Mouse (Mus musculus) heart, adult 9 months (tissue): ENCODE data around the gene Atp5h.
"Not testable (repeated sequence)": the region's sequence is repeated elsewhere in the genome, so short reads cannot be mapped to it uniquely, and the experiment has no call there.

ENCODE experiments used
- DNase-seq, 2 experiments: peaks; one replicate each; pipeline ENCODE4 v3.0.0; 2022; ENCODE audit warnings: low spot score in 2 of 2

Gene Atp5h

GRCm38 (mm10) chr11:115398085-115398484 lies 21.7 kb downstream of the Atp5h start:
- no peak for DNase-seq

DNA sequence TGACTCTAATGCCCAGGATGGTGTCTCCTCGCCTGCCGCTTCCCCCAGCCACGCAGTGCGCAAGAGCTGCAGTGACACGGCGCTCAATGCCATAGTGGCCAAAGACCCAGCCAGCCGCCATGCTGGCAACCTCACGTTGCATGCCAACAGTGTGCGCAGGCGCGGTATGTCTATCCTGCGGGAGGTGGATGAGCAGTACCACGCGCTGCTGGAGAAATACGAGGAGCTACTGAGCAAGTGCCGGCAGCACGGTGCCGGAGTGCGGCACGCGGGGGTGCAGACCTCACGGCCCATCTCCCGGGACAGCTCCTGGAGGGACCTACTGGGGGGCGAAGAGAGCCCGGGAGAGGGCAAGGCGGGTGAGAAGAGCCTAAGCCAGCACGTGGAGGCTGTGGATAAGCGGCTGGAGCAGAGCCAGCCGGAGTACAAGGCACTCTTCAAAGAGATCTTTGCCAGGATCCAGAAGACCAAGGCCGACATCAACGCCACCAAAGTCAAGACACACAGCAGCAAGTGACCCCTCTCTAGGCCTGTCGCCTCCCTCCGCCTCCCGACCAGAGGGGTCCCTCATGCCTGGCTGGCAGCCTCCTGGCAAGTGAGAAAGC lies 25.9 kb downstream of the Atp5h start:
- DNase-seq = no peak

DNA sequence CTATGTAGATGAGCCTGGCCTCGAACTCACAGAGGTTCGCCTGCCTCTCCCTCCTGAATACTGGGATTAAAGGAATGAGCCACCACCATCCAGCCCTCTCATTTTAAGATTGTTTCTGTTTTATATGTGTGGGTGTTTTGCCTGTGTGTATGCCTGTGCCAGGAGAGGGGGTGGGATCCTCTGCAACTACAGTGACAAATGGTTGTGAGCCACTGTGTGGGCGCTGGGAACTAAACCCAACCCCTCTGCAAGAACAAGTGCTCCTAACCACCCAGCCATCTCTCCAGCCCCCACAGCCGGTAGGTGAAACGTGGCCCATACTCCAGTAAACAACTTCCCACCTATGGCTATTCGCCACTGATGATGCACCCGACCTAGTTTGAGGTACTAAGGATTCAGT lies 28.4 kb downstream of the Atp5h start:
- no peak for DNase-seq

DNA sequence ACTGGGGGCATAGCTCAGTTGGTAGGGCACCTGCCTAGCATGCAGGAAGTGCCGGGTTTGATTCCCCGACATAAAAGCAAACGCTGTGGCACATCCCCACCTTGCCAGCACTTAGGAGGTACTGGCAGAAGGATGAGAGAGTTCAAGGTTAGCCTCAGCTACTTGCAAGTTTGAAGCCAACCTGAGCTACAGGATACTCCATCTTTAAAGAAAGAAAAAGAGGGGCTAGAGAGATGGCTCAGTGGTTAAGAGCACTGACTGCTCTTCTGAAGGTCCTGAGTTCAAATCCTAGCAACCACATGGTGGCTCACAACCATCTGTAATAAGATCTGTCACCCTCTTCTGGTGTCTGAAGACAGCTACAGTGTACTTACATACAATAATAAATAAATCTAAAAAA lies 32.9 kb downstream of the Atp5h start:
- DNase-seq = not testable (repeated sequence)

- no peak for DNase-seq
Observed at GRCm38 (mm10) chr11:115384587-115384986, 35.2 kb downstream of the Atp5h start.

GRCm38 (mm10) chr11:115383701-115384474 lies 35.9 kb downstream of the Atp5h start:
- DNase-seq = no peak

GRCm38 (mm10) chr11:115382891-115383290 lies 36.9 kb downstream of the Atp5h start:
- DNase-seq = peak in 1 of 2 experiments; percentile 24

GRCm38 (mm10) chr11:115381743-115382539 lies 37.8 kb downstream of the Atp5h start, which contains the start of gene Cdr2l:
Cdr2l (plus strand) TSS chr11:115381916.
- DNase-seq = peak; percentile 94 to 96

DNA sequence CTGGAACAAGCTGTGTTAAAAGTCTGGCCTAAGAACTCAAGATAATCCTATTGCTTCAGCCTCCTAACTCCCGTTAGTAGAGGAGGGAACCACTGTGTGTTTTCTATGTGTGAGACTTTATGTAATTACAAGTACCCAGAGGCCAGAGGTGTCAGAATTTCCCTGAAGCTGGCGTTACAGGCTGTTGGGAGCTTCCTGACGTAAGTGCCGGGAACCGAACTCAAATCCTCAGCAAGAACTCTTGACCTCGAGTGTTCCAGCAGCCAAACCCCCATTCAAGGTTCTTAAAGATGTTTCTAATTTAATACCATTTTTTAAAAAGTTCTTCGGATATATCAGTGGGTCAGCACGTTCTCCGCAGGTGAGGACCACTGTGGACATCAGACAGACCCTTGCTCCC lies 38.5 kb downstream of the Atp5h start:
- DNase-seq = no peak

- no peak for DNase-seq
Observed at GRCm38 (mm10) chr11:115377854-115378253, 41.9 kb downstream of the Atp5h start.

DNA sequence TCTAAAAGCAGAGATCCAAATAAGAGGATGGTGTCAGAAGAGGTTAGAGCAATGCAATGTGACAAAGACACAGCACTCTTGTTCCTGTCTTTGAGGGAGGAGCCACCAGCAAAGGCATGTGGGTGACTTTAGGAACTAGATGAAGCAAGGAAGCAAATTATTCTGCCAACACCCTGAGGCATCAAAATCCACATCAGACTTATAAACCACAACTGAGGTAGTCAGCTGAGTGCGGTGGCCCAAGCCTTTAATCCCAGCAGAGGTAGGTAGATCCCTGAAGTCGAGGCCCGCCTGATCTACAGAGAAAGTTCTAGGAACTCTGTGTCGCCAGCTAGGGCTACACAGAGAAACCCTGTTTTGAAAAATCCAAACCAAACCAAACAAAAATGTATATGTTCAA lies 42.5 kb downstream of the Atp5h start:
- DNase-seq = no peak

- DNase-seq = no peak
Observed at GRCm38 (mm10) chr11:115376722-115377121, 43.0 kb downstream of the Atp5h start.

- no peak for DNase-seq
Observed at GRCm38 (mm10) chr11:115374695-115375425, 44.9 kb downstream of the Atp5h start.

DNA sequence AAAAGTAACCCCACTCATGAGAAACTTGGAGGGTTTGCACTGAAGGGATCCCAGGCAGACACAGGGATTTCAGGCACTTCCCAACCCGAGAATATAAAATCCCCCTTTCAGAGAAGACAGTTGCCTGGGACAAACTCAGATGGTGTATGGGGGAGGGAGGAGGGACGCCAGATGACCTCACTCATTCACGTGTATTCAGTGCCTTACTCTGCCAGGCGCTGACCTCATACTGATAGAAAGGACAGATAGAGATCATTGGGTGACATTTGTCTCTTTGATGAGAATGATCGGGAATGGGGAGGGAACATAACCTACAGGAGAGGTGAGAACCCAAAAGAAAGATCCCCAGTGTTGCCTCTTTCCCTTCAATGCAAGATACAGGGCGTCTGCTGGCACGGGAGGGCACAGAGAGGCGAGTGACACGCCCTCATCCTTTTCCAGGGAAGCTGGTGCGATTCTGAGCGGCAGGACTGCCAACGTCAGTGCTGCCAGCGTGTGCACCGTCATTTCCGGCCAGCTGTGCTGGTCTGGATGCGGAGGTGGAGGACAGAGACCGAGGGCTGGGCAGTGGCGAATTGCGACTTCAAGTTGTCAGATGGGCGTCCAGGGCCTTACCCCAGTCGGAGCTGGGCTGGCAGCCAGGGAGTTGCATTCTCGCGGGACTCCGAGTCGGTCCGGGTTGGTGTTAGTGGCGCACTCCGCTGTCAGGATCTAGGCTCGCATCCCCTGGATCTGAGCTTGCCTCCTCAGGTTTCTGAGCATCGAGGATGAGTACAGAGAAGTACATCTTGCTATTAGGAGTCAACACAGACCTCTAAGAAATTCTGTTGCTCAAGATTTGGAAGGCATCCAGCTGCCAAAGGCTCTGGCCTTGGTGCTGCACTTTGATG lies 45.7 kb downstream of the Atp5h start:
- peak; percentile 65 to 78 for DNase-seq

- DNase-seq = no peak
Observed at GRCm38 (mm10) chr11:115372737-115373136, 47.0 kb downstream of the Atp5h start.

DNA sequence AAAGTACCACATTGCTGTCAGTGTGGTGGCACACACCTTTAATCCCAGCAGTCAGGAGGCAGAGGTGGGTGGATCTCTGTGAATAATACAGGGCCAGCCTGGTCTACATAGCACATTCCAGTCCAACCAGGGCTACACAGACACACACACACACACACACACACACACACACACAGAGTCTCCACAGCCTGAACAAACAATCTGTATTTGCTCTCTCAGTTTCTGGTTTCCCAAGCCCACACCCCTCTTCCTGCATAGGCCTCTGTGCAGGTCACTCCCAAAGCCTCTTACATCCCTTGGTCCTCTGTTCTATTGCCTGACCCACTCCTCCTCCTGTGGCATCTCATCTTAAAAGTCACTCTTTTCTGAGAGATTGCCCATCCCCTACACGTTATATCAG lies 47.7 kb downstream of the Atp5h start:
- no peak for DNase-seq

DNA sequence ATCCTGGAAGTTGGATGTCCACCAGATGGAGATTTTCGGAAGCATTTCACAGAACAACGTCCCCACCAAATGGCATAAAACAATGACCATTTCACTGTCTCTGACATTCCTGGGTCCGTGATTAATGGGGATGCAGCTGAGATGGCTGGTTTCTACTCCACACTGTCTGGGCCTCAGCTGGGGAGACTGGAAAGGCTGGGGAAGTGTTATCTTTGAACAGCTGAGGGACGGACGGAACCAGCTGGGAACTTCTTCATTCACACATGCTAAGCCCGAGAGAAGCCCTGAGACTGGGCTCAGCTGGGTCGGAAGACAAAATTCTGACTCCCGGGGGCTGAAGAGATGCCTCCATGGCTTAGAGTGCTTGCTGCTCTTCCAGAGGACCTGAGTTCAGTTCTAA lies 48.4 kb downstream of the Atp5h start:
- no peak for DNase-seq

DNA sequence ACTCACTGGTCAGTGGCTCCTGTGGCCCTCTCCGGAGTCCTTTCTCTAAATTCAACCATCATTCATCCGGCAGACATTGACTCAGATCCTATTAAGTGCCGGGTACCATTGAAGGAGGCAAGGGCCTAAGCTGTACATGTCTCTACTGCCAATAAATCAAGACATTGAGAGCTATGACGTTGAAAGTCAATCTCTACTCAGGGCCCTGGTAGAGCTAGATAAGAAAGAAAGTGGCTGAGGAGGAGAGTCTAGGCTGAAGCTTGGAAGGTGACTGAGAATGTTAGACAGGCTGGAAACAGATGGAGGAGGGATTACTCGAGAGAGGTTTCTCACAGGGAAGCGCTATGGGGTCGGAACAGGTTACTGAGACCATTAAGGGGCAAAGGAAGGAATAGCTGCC lies 49.4 kb downstream of the Atp5h start:
- no peak for DNase-seq

GRCm38 (mm10) chr11:115367395-115367944 lies 52.3 kb downstream of the Atp5h start, which contains the start of gene Hid1:
Hid1 (minus strand) TSS chr11:115367756.
- peak; percentile 68 to 76 for DNase-seq

- no peak for DNase-seq
Observed at GRCm38 (mm10) chr11:115366706-115367394, 52.9 kb downstream of the Atp5h start.
